Mouse (Mus musculus): ENCODE results near the gene Bloc1s3. TPM values are rescaled to one million over a fixed set of nuclear protein-coding genes. Genes with fewer than 3 reads are reported as not detected.

Gene Bloc1s3
- polyA plus RNA-seq, 1 experiment = 24.9 TPM

- no peak for TF ChIP-seq CTCF (IDR thresholded peaks at IDR 0.05; ENCODE audit: extremely low read depth, insufficient read length, insufficient replicate concordance, low read depth, low read length)
- TF ChIP-seq POLR2A (IDR thresholded peaks at IDR 0.05; ENCODE audit: low read depth, low read length) = no peak
- no peaks in the 10 kb centered on the region for H3K27me3 ChIP-seq (ENCODE audit: control insufficient read depth, insufficient read depth, low read length)
- peak overlapping the region; percentile 14; the same call in 1 of the 2 replicates for H3K27ac ChIP-seq (ENCODE audit: insufficient read depth, low read depth, low read length)
- WGBS = 36% methylated on average over 6 of the region's 6 CpGs
- H3K36me3 ChIP-seq (ENCODE audit: control insufficient read depth, insufficient read depth, low read length) = no peaks in the 10 kb centered on the region
- peaks cover 15% of the 10 kb centered on the region for H3K4me1 ChIP-seq (ENCODE audit: control insufficient read depth, insufficient read depth, insufficient read length, low read length)
- H3K4me3 ChIP-seq (ENCODE audit: low read depth, low read length) = peak overlapping the region; percentile 66
Measured at GRCm38 (mm10) chr7:19459144-19459870, 48.9 kb downstream of the Bloc1s3 start.

GRCm38 (mm10) chr7:19458591-19459111 lies 49.5 kb downstream of the Bloc1s3 start, which contains the start of gene Mark4:
TSS of gene Mark4 (minus strand) at chr7:19458821.
- Histone ChIP-seq H3K27me3 (ENCODE audit: control insufficient read depth, insufficient read depth, low read length) (no peaks in the 10 kb centered on the region), H3K36me3 (ENCODE audit: control insufficient read depth, insufficient read depth, low read length) (no peaks in the 10 kb centered on the region), H3K4me3 (ENCODE audit: low read depth, low read length) (peak within 1 kb of the TSS; percentile 99), H3K4me1 (ENCODE audit: control insufficient read depth, insufficient read depth, insufficient read length, low read length) (peaks cover 15% of the 10 kb centered on the region), H3K27ac (ENCODE audit: insufficient read depth, low read depth, low read length) (peak within 1 kb of the TSS; percentile 14; the same call in 1 of the 2 replicates)
- WGBS = 2% methylated on average over 37 of the region's 42 CpGs
- TF ChIP-seq POLR2A (IDR thresholded peaks at IDR 0.05; ENCODE audit: low read depth, low read length) (peak; percentile 55; the same call in 1 of the 2 replicates), CTCF (IDR thresholded peaks at IDR 0.05; ENCODE audit: extremely low read depth, insufficient read length, insufficient replicate concordance, low read depth, low read length) (0 out of 2 replicates have a peak, but pooled peaks have one; percentile 3)

- Histone ChIP-seq H3K4me3 (ENCODE audit: low read depth, low read length) (peak overlapping the region; percentile 99), H3K27ac (ENCODE audit: insufficient read depth, low read depth, low read length) (no peak overlapping the region), H3K27me3 (ENCODE audit: control insufficient read depth, insufficient read depth, low read length) (no peaks in the 10 kb centered on the region), H3K36me3 (ENCODE audit: control insufficient read depth, insufficient read depth, low read length) (no peaks in the 10 kb centered on the region), H3K4me1 (ENCODE audit: control insufficient read depth, insufficient read depth, insufficient read length, low read length) (peaks cover 15% of the 10 kb centered on the region)
- peak; percentile 22; the same call in 1 of the 2 replicates for TF ChIP-seq CTCF (IDR thresholded peaks at IDR 0.05; ENCODE audit: extremely low read depth, insufficient read length, insufficient replicate concordance, low read depth, low read length)
- TF ChIP-seq POLR2A (IDR thresholded peaks at IDR 0.05; ENCODE audit: low read depth, low read length) = no peak; the same call in 1 of the 2 replicates
- WGBS = 2% methylated on average over 30 of the region's 31 CpGs
Measured at GRCm38 (mm10) chr7:19458072-19458486, 50.1 kb downstream of the Bloc1s3 start.

GRCm38 (mm10) chr7:19457414-19458071 lies 50.6 kb downstream of the Bloc1s3 start:
- Histone ChIP-seq H3K4me1 (ENCODE audit: control insufficient read depth, insufficient read depth, insufficient read length, low read length) (peaks cover 15% of the 10 kb centered on the region), H3K36me3 (ENCODE audit: control insufficient read depth, insufficient read depth, low read length) (no peaks in the 10 kb centered on the region), H3K4me3 (ENCODE audit: low read depth, low read length) (peak overlapping the region; percentile 99), H3K27ac (ENCODE audit: insufficient read depth, low read depth, low read length) (no peak overlapping the region), H3K27me3 (ENCODE audit: control insufficient read depth, insufficient read depth, low read length) (no peaks in the 10 kb centered on the region)
- 12% methylated on average over 14 of the region's 14 CpGs for WGBS
- TF ChIP-seq POLR2A (IDR thresholded peaks at IDR 0.05; ENCODE audit: low read depth, low read length) (no peak), CTCF (IDR thresholded peaks at IDR 0.05; ENCODE audit: extremely low read depth, insufficient read length, insufficient replicate concordance, low read depth, low read length) (no peak)

GRCm38 (mm10) chr7:19456628-19457027 lies 51.5 kb downstream of the Bloc1s3 start:
- TF ChIP-seq POLR2A (IDR thresholded peaks at IDR 0.05; ENCODE audit: low read depth, low read length) = no peak
- no peak for TF ChIP-seq CTCF (IDR thresholded peaks at IDR 0.05; ENCODE audit: extremely low read depth, insufficient read length, insufficient replicate concordance, low read depth, low read length)
- Histone ChIP-seq H3K27me3 (ENCODE audit: control insufficient read depth, insufficient read depth, low read length) (no peaks in the 10 kb centered on the region), H3K36me3 (ENCODE audit: control insufficient read depth, insufficient read depth, low read length) (no peaks in the 10 kb centered on the region), H3K4me1 (ENCODE audit: control insufficient read depth, insufficient read depth, insufficient read length, low read length) (peaks cover 15% of the 10 kb centered on the region), H3K4me3 (ENCODE audit: low read depth, low read length) (no peak overlapping the region), H3K27ac (ENCODE audit: insufficient read depth, low read depth, low read length) (no peak overlapping the region)
- 88% methylated on average over 7 of the region's 7 CpGs for WGBS

- no peaks in the 10 kb centered on the region for H3K27me3 ChIP-seq (ENCODE audit: control insufficient read depth, insufficient read depth, low read length)
- no peak overlapping the region for H3K4me3 ChIP-seq (ENCODE audit: low read depth, low read length)
- no peak for TF ChIP-seq CTCF (IDR thresholded peaks at IDR 0.05; ENCODE audit: extremely low read depth, insufficient read length, insufficient replicate concordance, low read depth, low read length)
- no peak for TF ChIP-seq POLR2A (IDR thresholded peaks at IDR 0.05; ENCODE audit: low read depth, low read length)
- no peak overlapping the region for H3K27ac ChIP-seq (ENCODE audit: insufficient read depth, low read depth, low read length)
- peaks cover under 1% of the 10 kb centered on the region; the same call in 1 of the 2 replicates for H3K36me3 ChIP-seq (ENCODE audit: control insufficient read depth, insufficient read depth, low read length)
- 70% methylated on average over 11 of the region's 11 CpGs for WGBS
- H3K4me1 ChIP-seq (ENCODE audit: control insufficient read depth, insufficient read depth, insufficient read length, low read length) = peaks cover 15% of the 10 kb centered on the region
Measured at GRCm38 (mm10) chr7:19455819-19456495, 52.2 kb downstream of the Bloc1s3 start.

Measured in small intestine, adult 2 months (tissue).